Mouse (Mus musculus) cerebellum, adult 11 months (tissue): ENCODE results near the gene Camkmt.

Experiments
- DNase-seq: peaks from one replicate; pipeline ENCODE4 v3.0.0; 2022

The Camkmt gene

DNA sequence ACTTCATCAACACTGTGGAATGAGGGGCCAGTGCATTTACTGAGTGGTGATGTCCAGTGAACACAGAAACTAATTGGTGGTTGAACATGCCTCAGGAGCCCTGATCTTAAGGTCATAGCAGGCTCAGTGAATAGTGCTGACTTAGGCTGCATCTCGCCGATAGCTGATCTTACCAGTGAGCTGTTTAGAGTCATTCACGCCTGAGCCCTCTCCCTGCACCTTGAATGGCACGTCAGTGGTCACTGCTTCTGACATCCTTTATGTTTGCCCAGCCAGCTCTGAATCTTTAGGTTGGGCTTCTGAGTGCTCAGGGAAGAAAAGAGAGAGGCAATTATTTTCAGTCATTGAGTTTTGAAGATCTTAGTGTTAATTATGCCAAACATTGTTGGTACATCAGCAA lies 81.6 kb downstream of the Camkmt start:
- no peak for DNase-seq

DNA sequence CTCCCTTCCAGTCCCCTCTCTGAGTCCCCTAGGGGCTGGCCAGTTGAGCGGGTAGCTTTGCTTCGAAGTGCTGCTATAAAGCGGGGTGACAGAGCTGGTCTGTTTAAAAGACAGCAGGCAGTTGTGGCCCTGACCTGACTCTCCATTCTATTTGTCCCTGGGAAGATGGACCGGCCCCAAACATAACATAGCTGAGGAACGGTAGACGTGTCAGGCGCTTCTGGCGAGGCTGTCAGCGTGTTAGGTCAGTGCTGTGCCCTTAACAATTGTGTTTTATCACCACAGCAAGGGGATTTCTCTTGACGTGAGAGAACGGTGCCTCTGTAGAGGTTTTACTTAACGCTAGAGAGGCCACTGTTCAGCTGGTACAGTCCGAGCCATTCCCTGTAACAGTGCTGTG lies 86.9 kb downstream of the Camkmt start:
- DNase-seq, result no peak

DNA sequence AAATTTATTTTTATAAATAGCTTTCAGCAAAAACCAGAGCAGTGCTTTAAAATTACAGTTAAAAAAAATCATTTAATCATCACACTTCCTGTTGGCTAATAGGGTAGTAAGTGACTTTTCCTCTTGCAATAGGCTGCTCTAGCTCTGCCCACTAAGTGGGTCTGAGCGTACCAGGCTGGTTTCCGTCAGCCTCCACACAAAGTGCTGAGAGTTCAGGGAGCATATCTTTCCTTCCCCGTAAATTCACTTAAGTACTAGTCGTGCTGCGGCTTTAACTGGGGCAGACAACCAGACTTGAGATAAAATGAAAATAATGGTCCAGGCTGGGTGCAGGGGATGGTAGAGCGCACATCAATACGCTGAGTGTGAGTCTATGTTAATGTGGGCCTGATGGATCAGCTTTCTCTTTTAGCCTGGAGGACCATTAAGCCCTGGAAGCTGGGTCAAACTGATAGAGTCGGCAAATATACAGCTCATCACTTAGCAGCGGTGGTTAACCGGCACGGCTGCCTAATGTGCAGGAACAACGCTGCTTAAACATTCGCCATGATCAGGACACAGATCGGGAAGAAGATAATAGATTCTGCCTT lies 90.2 kb downstream of the Camkmt start:
- no peak for DNase-seq

DNA sequence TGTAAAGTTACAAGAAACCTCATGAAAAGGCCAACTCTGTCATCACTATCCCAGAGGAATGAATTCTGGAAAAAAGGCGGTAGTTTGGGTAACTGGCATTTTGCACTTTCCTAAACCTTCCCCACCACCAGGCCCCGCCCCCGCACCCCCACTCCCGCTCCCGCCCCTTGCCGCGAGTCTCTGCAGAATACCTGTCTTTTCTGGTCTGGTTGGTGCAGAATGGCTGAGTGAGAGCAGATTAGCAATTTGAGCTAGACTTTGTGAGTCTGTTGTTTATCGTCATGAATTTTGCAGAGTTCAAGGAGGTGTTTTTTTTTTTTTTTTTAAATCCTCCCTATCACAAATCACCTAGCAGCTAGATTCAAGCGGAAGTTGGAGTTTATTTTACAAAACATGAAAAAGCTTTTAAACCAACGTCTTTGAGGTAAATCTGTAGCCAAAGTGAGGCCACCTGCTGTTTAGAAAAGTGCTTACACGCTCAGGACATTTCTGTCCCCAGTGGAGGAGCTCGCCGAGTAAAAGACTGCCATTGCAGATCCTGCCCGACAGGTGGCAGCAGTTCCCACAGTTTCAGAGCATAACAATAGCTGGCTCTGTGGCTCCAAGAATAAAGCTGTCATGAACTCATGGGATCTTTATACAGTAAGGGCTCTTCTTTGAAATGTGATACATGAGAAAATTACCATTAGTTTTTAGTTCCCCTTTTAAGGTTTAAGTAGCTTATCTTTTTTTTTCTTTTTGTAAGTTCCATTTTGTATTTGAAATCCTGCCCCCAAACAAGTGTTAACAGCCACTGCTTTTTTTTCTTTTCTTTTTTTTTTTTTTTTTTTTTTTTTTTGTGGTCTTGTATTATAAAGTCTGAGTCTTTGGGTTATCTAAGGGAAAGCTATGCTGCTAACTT lies 99.1 kb downstream of the Camkmt start:
- peak; percentile 73 for DNase-seq

DNA sequence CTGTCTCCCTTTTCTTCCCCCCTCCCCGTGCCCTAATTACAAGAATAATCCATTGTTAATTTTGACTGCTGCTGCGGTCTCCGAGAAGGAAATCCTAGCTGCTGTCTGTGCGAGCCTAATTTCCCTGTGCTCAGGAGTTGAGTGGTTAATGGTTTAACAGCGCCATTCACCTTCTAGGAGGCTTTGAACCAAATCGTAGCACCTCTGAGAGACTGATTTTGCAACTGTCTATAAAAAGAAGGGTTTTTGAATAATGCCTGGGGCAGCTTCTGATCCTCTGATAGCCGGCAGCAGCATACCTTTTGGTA lies 99.7 kb downstream of the Camkmt start:
- no peak for DNase-seq

DNA sequence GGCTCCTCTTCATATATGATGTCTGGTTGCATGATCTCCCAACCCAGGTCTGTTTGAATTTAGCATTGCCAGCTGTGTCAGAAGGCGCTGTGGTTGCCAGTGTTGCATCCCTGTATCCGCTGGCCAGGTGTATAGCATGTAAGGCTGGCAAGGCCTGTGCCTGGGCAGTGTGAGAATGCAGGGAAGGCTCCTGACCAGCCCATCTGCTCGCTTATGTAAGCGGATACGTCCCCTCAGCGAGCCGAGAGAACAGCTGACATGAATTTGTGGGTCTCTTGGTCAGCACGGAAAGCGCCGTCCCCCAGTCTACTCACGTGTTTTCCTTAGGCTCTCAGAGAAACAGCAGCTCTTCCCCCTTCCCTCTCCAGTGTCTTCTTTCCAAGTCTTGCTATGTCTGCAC lies 102.9 kb downstream of the Camkmt start:
- DNase-seq, result no peak

DNA sequence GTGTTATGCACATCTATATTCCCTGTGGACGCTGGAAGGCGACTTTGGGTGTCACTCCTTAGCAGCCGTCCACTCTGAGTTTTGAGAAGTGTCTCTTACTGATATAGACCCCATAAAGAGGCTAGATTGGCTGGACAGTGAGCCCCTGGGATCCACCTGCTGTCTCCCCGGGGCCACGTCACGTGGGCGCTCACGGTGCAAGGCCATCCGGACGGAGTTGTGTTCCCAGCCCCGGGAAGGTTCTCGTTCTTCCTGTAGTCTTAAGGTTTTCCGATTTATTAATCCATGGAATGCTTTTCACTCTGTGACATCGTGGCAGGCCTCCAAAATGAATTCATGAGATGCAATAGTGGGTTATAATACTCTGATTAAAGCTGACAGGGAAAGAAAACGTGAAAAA lies 108.4 kb downstream of the Camkmt start:
- DNase-seq, result no peak

DNA sequence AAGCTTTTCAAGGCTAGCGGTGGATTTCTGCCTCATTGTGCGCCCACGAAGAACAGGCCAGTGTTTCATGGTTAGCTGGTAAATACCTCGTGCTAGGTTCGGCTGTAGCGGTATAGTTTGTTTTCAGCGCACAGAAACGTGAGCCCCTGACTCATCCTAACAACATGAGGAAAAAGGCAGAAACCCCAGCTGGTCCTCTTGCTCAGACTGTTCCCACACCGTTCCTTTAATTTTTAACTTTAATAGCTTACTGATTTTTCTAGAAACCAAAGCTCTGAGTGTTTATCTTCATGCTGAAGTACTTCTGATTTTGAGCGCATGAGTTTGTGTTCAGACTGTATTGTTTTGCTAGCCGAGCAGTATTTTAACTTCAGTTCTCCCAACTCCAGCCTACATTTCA lies 109.0 kb downstream of the Camkmt start:
- DNase-seq, result no peak

DNA sequence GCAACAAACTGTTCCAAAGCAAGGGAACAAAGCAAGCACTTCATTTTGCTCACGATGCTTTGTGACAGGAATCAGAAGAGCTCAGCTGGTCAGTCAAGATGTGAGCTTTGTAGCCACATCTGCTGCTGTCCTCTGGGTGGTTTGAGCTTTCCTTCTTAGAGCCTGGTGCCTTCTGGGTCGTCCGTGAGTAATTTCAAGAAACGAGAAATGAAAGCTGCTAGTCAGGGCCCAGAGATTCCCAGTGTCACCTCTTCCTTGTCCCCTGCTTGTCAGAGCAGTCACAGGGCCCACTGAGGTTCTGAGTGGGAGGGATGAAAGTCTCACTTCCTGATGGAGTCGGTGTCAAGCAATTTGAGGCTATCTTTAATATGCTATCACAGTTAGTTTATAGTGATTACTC lies 127.7 kb downstream of the Camkmt start:
- no peak for DNase-seq

DNA sequence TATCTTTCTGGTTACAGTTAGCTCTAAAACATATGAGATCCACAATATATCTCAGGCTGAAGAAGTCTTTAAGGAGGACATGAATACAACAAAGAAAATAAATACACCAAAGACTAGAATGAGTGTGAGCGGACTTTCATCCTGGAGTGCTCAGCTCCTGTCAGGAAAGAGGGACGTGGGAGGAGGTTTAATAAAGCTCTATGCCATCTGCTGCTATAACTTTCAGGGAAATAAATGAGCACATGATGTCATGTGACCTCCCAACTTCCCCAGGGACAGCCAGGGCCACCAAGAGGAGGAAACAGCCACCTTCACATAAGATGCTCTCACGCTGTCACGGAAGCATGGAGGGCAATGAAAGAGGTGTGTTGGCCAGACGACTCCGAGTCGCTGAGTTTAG lies 151.8 kb downstream of the Camkmt start:
- DNase-seq, result no peak

DNA sequence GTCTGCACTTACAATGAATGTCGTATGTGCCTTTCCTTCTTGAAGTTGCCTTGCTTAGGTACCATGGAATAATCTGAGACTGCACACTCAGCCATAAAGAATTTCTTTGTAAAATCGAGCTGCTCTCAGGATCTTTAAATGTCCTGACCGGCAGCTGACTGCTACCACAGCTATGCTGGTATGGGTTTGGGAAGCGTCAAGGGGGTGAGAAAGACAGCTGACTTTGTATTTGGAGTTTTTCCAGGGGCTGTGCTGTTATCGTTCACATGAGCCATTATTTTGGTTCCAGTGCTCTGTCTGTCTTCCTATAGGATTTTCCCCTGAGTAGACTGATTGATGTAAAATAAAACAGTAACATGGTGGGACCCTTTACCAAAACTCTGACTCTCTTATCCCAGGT lies 158.6 kb downstream of the Camkmt start:
- no peak for DNase-seq

DNA sequence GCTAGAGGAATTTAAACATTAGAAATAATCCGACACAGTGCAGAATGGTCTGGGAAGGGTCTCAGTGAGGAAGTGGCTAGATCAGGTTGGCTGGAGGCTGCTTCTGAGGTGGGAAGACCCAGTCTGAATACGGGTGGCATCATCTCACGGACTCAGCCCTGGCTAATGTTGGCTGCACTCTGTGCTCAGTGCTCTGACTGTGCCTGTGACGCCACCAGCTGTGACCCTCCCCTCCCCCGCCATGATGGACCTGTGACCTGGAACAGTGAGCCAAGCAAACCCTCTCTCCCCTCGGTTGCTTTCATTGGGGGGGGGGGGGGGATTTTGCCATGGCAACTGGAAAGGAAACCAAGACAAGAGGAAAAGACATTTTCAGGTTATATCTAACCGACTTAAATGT lies 159.4 kb downstream of the Camkmt start:
- no peak for DNase-seq

DNA sequence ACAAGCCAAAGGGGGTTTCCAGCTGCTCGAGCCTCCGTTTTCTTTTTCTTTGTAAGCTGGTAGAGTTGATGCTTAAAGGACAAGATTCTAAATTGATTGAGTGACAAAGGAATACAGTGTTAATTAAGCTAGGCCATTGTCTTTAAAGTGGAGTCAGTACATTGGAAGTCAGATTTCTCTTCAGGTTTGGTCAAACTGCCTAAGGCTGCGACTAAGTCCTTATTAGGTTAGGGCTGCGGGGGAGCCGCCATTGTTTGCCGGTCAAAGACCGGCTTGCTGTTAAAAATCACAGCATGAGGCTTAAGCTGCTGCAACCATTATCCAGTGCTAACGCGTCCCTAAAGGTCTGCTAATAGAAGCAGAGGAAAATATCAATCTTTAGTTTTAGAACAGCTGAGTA lies 166.6 kb downstream of the Camkmt start:
- DNase-seq, result no peak

DNA sequence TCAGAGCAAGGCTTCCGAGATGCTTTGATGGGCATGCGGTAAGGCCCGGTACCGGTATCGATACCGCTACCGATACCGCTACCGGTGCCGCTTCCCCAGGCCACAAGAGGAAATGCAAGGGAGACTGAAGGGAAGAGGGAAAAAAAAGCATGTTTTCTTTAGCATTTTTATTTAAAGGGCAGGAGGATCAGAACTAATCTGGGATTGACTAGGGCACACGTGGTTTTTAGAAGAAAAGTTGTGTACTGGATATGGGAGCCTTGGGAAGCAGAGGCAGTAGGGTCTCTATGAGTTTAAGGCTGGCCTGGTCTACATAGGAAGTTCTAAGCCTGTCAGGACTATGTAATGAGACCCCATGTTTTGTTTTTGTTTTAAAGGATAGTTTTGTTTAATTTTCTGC lies 167.0 kb downstream of the Camkmt start:
- DNase-seq, result no peak

DNA sequence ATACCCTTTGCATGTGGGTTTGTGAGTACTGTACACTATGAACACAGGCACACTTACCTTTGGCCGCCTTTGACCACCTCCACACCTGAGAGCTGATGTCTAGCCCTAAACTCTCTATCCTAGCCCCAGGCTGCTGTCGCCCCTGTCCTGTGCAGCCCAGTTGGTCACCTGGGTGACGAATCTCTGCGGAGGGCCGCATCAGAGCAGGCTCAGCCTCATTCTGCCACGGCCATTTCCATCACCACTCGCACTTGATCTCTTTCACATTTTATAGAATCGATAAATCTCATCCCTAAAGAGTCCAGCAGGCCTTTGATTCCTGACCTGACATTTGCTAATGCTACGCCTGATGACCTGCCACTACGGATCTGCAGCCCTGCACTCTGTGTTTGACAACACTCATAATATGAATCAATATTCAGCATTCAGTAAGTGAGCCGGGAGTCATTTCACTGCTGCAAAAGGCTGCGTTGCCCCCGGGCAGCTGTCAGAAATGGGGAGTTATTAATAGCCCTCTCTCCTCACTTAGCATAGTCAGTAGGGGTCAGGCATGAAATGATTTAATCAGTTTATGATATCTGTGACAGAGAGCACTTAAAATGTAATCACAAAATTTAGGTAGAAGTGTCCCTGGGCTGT lies 168.5 kb downstream of the Camkmt start:
- DNase-seq, result no peak

DNA sequence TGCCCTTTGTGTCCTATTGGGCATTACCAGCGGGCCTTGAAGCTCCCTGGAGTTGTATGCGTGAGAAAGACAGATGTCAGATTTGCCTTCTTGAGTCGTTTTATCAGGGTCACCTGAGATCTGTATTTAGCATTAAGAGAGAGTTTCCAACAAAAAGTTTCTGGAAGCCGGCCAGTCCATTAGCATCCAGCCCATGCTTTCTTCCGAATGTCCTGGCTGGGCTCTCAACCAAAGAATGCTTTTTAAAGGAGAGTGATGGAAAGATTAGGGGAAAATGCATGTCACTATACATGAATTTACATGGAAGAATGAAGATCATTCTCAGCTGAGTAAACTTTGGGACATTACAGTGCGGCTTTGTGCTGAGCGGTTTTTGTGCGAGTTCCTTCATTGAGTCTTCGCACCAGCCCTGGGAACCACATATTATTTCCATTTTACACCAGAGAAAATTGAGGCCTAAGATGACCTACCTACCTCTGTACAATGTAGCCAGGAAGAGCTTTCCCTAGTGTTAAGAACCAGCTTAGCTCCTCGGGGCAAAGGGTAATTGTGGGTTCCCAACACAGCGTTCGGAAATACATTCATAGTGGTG lies 176.6 kb downstream of the Camkmt start:
- DNase-seq, result no peak

DNA sequence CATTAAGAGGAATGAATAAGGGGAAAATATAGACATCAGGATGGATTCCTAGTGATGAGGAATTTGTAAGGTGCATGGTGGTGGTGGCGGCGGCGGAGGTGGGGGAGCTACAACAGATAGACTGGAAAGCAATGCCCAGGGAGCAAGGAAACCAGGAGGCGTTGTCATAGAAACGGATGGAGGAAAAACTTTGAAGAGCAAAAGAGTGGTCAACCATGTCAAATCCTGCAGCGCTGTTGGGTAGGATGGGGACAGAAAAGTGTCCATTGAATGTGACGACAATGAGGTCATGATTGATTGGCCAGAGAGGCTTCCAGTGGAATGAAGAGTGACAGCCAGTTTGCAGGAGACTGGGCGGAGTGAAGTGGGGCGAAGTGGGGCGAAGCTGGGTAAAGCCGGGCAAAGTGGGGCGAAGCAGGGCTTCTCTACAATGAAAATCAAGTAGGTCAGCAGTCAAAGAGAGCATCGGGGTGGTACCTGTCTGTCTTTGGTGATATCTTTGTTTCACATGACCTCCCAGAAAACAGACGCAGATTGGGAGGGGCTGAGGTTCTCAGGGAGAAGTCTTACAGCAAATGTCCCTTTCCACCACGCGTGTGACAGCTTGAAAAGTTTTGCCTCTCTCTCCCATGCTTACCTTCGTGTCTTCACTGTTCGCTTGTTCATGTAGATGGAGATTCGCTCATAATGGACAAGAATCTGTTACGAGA lies 181.3 kb downstream of the Camkmt start:
- no peak for DNase-seq

DNA sequence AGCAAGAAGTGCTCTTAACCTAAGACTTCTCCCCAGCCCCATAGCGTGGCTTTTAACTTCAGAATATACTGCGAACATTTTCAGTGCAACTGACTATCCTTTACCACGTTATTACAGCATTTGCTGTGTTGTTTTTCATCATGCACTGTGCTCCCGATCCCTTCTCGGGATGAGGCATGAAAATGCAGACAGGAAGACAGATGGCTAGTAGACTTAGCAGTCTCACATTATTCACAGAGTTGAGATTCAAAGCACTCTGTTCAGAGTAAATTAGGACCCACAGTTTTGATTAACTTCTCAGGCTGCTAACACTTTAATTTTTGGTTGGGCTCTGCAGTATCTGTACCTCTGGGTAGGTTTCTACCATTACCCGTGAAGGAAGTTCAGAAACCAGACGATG lies 189.4 kb downstream of the Camkmt start:
- no peak for DNase-seq

DNA sequence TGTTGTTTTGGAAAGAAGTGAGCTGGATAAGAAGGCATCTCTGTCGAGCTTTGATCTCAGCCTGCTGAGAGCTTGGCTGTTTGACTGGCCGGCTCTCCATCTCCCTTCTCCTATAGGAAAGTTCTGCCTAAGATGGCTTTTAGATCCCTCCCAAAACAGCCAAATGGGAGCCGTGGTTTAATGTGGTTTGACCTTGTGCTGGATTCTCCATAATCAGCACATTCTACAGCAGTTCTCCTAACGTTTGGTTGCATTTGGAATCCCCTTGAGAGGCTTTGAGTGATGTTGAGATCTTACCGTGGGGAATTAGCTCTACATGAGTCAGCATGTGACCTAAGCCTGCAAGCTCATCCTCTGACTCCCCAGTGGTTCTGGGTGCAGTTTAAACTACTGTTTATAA lies 192.1 kb downstream of the Camkmt start:
- no peak for DNase-seq

DNA sequence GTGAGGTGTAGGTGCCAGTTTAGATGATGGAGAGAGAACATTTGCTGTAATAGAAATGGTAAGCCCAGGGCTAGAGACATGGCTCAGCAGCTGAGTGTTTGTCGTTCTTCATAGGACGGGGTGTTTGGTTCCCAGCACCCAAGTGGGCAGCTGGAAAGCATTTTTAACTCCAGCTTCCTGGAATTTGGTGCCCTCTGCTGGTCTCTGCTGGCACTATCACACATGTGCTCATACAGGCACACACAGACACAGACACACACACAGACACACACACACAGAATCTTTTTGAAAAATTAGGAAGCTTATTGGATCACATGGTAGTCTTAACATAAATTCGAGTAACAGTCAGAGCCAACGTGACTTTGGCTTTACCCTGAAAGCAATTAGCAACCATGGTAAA lies 200.8 kb downstream of the Camkmt start:
- no peak for DNase-seq

DNA sequence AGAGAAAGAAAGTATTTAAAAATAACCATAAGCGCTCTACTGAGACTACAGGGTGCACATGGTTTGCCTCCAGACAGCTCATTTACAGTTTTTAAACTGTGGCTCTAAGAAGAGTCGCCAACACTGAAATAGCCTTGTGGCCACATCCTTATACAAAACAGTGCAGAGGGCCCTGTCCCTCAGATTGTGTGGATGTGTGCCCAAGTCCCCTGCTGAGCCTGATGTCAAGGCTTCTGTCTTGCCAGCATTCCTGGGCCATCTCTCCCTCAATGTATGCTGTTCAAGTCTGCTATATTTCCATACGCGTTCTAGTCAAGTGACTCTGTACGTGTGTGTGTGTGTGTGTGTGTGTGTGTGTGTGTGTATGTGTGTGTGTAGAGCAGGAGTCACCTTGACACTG lies 201.2 kb downstream of the Camkmt start:
- peak; percentile 45 for DNase-seq

DNA sequence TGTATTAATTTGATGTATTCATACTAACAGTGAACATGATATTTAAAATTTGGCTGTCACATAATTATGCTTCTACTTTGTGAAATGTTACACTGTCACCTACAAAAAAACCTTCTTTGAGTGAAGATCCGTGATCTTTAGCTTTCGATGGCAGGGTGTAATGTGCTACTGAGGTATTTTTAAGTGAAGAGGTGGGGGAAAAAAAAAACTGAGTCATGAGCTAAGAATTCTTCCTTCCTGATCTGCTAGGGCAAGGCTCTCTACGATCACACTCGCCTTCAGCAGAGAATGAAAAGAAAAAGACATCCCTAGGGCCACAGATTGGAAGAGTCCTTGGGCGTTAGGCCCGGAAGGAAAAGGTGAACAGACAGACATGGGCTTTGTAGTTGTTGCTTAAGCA lies 201.9 kb downstream of the Camkmt start:
- no peak for DNase-seq

DNA sequence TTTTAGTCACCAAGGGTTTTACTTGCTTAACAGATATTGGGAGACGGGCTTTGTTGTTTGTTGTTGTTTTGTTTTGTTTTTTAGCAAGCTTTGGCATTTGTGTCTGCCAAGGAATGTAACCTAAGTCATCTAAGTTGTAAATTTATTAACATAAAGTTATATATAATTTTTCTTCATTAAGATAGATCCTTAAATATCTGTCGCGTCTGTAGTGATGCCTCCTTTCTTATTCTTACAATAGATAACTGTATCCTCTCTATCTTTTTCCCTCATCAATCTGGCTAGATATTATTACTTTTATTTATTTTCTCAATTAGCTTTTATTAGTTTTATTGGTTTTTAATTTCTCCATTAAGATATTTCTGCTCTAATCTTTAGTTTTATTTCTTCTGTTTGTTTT lies 213.3 kb downstream of the Camkmt start:
- DNase-seq, result no peak
